Mouse (Mus musculus) midbrain, embryonic 12.5 days (tissue): ENCODE results near the gene Prr29. TPM values are rescaled to one million over a fixed set of nuclear protein-coding genes. Genes with fewer than 3 reads are reported as not detected.
A peak's percentile ranks its signal among the peaks of the same experiment; 100 is the strongest.
"Not testable (repeated sequence)": the region's sequence is repeated elsewhere in the genome, so short reads cannot be mapped to it uniquely, and the experiment has no call there.

Experiments used
- ATAC-seq: fragments of 200-750 bp; cut with Nextera tagmentation; 2 replicates; pipeline ENCODE4 v1.8.0; 2017; ENCODE audit warnings: low read depth, moderate TSS enrichment, moderate library complexity; ENCODE audit not compliant: low FRiP score
- H3K27ac ChIP-seq: fragments of 300-500 bp; sonication (generic); replicated peaks from 2 replicates; pipeline ENCODE4 v1.5.1; 2016; ENCODE audit warnings: mild to moderate bottlenecking
- H3K27me3 ChIP-seq: fragments of 300-500 bp; sonication (generic); 2 replicates; pipeline ENCODE4 v1.6.1; 2016; ENCODE audit warnings: mild to moderate bottlenecking
- H3K36me3 ChIP-seq: fragments of 300-500 bp; sonication (generic); 2 replicates; pipeline ENCODE4 v1.6.1; 2016
- H3K4me1 ChIP-seq: fragments of 300-500 bp; sonication (generic); 2 replicates; pipeline ENCODE4 v1.6.1; 2016
- H3K4me2 ChIP-seq: fragments of 300-500 bp; sonication (generic); replicated peaks from 2 replicates; pipeline ENCODE4 v1.6.1; 2016; ENCODE audit warnings: mild to moderate bottlenecking, moderate library complexity
- H3K4me3 ChIP-seq: fragments of 300-500 bp; sonication (generic); 2 replicates; pipeline ENCODE4 v1.5.1; 2016; ENCODE audit warnings: mild to moderate bottlenecking
- H3K9ac ChIP-seq: fragments of 300-500 bp; sonication (generic); replicated peaks from 2 replicates; pipeline ENCODE4 v1.6.1; 2016; ENCODE audit warnings: mild to moderate bottlenecking, moderate library complexity
- H3K9me3 ChIP-seq: fragments of 300-500 bp; sonication (generic); 2 replicates; pipeline ENCODE4 v1.6.1; 2016; ENCODE audit warnings: mild to moderate bottlenecking
- WGBS: fragments of 180-500 bp; shearing (Covaris S2); methylation state at CpG from one replicate; pipeline ENCODE4 v1.1.7; 2016; 5-methylcytosine and 5-hydroxymethylcytosine counted together
- polyA plus RNA-seq: library from polyadenylated mRNA; unstranded; fragments of >200 nt; fragmentation: Nextera tagmentation; extraction: Ambion mirVana; gene quantifications from 2 replicates; pipeline ENCODE4 v1.2.1, GENCODE M21; 2016

Prr29 gene
- polyA plus RNA-seq, 1 experiment from 2014 or later = not detected

DNA sequence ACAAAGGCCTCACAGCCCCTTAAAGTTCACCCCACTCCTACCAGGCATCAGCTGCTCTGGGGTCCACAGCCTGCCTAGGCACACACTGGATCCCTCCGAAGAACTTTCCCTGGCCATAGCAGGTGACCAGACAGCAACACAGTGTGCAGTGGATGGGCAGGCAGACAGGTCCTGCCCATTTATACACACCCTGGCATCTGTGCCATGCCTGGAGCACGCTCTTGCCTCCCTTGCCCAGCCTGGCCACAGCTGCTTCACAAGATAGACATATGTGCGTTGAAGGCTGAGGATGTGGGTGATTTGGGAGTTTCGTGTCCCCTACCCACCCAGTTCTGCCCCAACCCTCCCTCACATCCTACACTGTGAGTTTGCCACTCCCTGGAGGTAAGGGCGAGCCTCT, 27.2 kb upstream of the Prr29 start:
- no peak overlapping the region for H3K4me2 ChIP-seq
- H3K36me3 ChIP-seq = no peaks in the 10 kb centered on the region
- WGBS = 63% methylated on average over 5 of the region's 5 CpGs
- H3K27me3 ChIP-seq = no peaks in the 10 kb centered on the region
- H3K9me3 ChIP-seq = no peaks in the 10 kb centered on the region; the same call in 1 of the 2 replicates
- ATAC-seq = no peak
- no peak overlapping the region for H3K27ac ChIP-seq
- H3K4me3 ChIP-seq = no peak overlapping the region
- peaks cover 8% of the 10 kb centered on the region for H3K4me1 ChIP-seq
- H3K9ac ChIP-seq = no peak overlapping the region

DNA sequence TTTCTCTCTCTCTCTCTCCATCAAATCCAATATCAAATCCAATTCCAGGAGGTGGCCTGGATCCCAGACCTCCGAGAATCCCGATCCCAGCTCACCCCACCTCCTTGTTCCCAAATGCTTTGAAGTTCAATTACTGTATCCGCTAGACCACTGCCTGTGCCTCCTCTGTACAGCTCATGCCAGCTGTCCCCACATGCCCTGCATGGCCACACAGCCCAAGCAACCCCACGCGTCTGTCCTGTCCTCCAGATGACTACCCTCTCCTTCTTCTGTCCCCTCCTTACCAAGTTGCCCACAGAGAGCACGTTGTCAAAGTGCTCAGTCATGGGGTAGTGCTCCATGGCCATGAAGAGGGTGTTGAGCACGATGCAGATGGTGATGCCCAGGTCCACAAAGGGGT, 26.4 kb upstream of the Prr29 start:
- no peak overlapping the region for H3K27ac ChIP-seq
- H3K36me3 ChIP-seq = no peaks in the 10 kb centered on the region
- WGBS = 82% methylated on average over 7 of the region's 7 CpGs
- ATAC-seq = no peak
- H3K9ac ChIP-seq = no peak overlapping the region
- no peak overlapping the region for H3K4me3 ChIP-seq
- no peak overlapping the region for H3K4me2 ChIP-seq
- peaks cover 8% of the 10 kb centered on the region for H3K4me1 ChIP-seq
- peaks cover 4% of the 10 kb centered on the region for H3K27me3 ChIP-seq
- no peaks in the 10 kb centered on the region; the same call in 1 of the 2 replicates for H3K9me3 ChIP-seq

DNA sequence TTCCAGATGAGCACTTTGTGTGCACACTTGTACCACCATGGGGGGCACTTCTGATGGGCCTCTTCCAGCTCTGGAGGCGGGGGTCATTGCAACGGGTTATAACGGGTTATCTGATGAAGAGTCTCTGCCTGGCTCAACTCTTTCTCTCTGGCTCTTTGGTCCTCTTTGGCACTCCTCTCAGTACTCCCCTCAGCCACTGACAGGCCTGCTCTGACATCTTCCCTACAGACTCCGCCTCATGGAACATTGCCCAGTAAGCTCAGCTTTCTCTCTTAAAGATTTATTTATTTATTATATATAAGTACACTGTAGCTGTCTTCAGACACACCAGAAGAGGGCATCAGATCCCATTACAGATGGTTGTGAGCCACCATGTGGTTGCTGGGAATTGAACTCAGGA, 25.9 kb upstream of the Prr29 start:
- not testable (repeated sequence) for H3K4me3 ChIP-seq, H3K4me2 ChIP-seq, ATAC-seq, H3K4me1 ChIP-seq, H3K36me3 ChIP-seq, H3K27ac ChIP-seq, H3K9me3 ChIP-seq, H3K27me3 ChIP-seq, H3K9ac ChIP-seq
- 98% methylated on average over 4 of the region's 4 CpGs for WGBS

DNA sequence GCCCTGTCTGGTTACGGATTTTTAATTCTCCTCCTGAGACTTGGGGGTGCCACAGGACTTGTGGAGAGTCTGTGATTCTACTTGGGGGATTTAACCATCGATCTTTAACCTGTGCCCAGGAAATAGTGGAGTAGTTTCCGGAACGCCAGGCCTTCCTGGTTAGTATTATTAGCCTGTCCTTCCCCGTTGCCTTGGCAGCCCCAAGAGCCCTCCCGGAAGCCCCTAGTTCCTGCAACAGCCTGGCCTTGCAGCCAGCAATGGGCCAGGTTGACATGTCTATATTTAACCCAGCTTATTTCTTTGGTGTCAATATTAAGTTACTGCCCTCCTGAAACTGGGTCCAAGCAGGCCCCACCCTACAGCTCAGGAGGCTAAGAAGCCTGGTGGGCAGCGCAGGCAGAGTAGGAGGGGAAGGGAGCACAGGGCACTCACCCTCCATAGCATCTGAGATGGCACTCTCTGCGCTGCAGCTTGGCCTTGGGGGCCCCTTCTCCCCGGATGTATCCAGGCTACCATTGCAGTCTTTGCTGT, 24.2 kb upstream of the Prr29 start:
- Histone ChIP-seq H3K4me2 (no peak overlapping the region), H3K9me3 (no peaks in the 10 kb centered on the region; the same call in 1 of the 2 replicates), H3K27ac (no peak overlapping the region), H3K27me3 (peaks cover 8% of the 10 kb centered on the region), H3K4me3 (no peak overlapping the region), H3K4me1 (peaks cover 18% of the 10 kb centered on the region), H3K36me3 (no peaks in the 10 kb centered on the region), H3K9ac (no peak overlapping the region)
- WGBS = 86% methylated on average over 9 of the region's 9 CpGs
- ATAC-seq = no peak

DNA sequence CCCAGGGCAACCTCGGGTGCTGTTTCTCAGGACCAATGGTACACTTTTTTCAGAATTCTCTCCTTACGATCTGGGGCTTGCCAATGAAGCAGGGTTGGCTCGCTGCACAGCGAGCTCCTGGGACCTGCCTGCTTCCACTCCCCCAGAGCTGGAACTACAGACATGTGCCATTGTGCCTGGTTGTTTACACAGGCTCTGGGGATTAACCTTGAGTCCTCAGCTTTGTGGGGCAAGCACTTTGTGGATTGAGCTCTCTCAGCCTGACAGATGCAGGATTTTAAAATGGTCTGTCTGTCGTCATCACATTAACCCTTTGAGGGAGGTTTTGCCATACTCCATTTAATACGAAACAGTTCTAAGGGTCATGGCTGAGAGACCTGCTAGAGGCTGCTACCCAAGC, 20.4 kb upstream of the Prr29 start:
- no peaks in the 10 kb centered on the region for H3K36me3 ChIP-seq
- ATAC-seq = no peak

DNA sequence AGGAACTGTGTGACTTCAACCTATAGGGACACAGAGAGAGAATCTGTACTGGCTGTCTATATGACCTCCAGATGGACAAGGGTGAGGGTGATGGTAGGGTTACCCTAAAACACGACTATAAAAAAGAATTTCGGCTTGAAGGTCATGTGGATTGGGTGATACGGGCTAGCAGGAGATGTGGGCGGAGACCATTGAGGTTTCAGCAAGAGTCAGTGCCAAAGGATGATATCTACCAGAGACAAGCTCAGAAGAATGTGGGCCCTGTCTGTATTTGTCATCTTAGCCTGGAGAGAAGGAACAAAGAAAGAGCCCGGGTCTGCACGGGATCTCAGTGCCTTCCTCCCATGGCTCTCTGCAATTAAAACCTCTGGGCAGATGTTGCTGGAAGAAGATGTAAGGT, 15.5 kb upstream of the Prr29 start:
- Histone ChIP-seq H3K4me3 (no peak overlapping the region), H3K27me3 (no peaks in the 10 kb centered on the region), H3K27ac (no peak overlapping the region), H3K9me3 (no peaks in the 10 kb centered on the region), H3K4me1 (peaks cover 5% of the 10 kb centered on the region; the same call in 1 of the 2 replicates), H3K9ac (no peak overlapping the region), H3K4me2 (no peak overlapping the region), H3K36me3 (no peaks in the 10 kb centered on the region)
- 89% methylated on average over 6 of the region's 6 CpGs for WGBS
- ATAC-seq = no peak

More for the DNA sequence above, 20.4 kb upstream of the Prr29 start:
- Histone ChIP-seq H3K27ac (peak overlapping the region; percentile 50; the same call in 1 of the 2 replicates), H3K27me3 (peaks cover 8% of the 10 kb centered on the region), H3K9me3 (no peaks in the 10 kb centered on the region), H3K4me3 (no peak overlapping the region), H3K4me2 (0 out of 2 replicates have a peak overlapping the region, but pooled peaks have one; percentile 2), H3K9ac (0 out of 2 replicates have a peak overlapping the region, but pooled peaks have one; percentile 11), H3K4me1 (peaks cover 13% of the 10 kb centered on the region; the same call in 1 of the 2 replicates)
- 29% methylated on average over 6 of the region's 6 CpGs for WGBS

DNA sequence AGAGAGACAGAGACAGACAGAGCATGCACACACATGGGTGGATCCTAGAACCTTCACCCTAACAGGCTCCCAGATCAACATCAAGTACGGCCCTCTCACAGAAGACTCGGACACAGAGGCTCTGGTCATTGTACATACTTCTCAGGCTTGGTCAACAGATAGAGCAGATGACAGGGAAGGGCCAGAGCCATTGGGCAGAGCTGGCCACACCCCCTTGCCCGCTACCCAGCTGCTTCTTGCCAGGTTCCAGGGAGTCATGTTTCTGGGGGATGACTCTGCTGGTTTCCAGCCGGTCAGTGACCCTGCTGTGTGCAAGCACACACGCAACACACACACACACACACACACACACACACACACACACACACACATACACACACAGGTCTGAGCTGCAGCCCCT, 14.4 kb upstream of the Prr29 start:
- no peaks in the 10 kb centered on the region for H3K36me3 ChIP-seq
- H3K9me3 ChIP-seq = no peaks in the 10 kb centered on the region
- H3K27ac ChIP-seq = no peak overlapping the region
- WGBS = 60% methylated on average over 5 of the region's 5 CpGs
- no peak overlapping the region for H3K9ac ChIP-seq
- H3K27me3 ChIP-seq = no peaks in the 10 kb centered on the region
- no peak overlapping the region for H3K4me3 ChIP-seq
- no peaks in the 10 kb centered on the region for H3K4me1 ChIP-seq
- no peak overlapping the region for H3K4me2 ChIP-seq
- no peak for ATAC-seq

DNA sequence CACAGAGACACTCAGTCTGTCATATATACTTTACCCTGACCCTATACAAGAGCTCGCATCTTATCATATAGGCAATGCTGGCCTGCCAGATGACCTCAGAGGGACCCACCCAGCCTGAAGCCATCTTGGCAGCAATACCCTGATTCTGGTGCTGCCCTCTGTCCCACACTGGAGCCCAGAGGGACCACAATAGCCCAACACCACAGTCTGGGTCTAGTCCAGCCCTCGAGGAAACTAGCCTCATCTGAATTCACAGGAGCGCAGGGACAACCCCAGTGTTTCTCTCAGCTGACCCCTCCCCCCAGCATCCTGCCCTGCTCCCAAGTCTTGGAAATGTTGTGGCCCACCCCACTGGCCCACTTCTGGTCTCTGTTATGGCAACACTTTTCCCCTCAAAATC, 14.0 kb upstream of the Prr29 start:
- Histone ChIP-seq H3K9me3 (no peaks in the 10 kb centered on the region), H3K4me2 (no peak overlapping the region), H3K9ac (no peak overlapping the region), H3K4me3 (no peak overlapping the region), H3K27ac (no peak overlapping the region), H3K4me1 (no peaks in the 10 kb centered on the region), H3K36me3 (no peaks in the 10 kb centered on the region), H3K27me3 (no peaks in the 10 kb centered on the region)
- no peak for ATAC-seq
- WGBS = 69% methylated on average over 3 of the region's 3 CpGs

DNA sequence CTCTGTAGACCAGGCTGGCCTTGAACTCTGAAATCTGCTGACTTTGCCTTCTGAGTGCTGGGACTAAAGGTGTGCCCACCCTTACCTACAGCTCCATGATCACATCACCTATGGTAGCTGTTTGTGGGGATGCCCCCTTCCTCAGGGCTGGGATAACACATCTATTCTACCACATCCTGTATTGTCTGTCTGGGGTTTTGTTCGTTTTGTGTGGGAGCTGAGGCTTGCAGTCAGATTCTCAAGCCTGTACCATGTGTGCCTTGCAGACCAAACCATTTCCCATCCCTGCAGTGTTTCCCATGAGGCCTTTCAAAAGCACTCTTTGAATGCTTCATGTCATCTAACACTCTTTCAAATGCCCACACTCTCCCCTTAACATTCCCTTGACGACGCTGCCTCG, 13.3 kb upstream of the Prr29 start:
- Histone ChIP-seq H3K36me3 (no peaks in the 10 kb centered on the region), H3K4me3 (no peak overlapping the region), H3K4me2 (no peak overlapping the region), H3K9me3 (no peaks in the 10 kb centered on the region), H3K27me3 (no peaks in the 10 kb centered on the region), H3K9ac (no peak overlapping the region), H3K27ac (no peak overlapping the region), H3K4me1 (no peaks in the 10 kb centered on the region)
- ATAC-seq = no peak
- WGBS = 85% methylated on average over 4 of the region's 4 CpGs

DNA sequence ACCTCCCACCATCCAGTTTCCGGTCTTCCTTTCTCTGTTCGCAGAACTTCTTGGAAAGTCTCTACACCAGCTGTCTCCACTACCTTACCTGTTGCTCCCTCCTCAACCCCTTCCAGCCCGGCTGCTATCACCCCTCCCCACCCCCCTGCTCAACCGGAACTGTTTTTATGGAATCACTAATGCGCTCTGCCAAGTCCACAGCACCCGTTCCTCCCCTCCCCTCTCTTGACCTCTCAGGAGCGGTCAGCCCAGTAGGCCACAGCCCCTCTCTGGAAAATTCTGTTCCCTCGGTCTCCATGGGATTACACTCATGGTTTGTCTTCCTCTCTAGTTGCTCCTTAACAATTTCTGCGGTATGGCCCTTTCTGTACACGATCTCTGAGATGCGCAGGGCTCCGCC, 12.1 kb upstream of the Prr29 start, which contains the start of gene Scn4a:
Scn4a (minus strand) TSS at position 101 of the 400 bp plus-strand sequence.
- 90% methylated on average over 12 of the region's 12 CpGs for WGBS
- H3K4me2 ChIP-seq = no peak within 1 kb of the TSS
- no peaks in the 10 kb centered on the region for H3K4me1 ChIP-seq
- H3K9me3 ChIP-seq = no peaks in the 10 kb centered on the region
- no peaks in the 10 kb centered on the region for H3K27me3 ChIP-seq
- ATAC-seq = no peak
- no peak within 1 kb of the TSS for H3K4me3 ChIP-seq
- H3K27ac ChIP-seq = no peak within 1 kb of the TSS
- no peaks in the 10 kb centered on the region for H3K36me3 ChIP-seq
- H3K9ac ChIP-seq = no peak within 1 kb of the TSS

DNA sequence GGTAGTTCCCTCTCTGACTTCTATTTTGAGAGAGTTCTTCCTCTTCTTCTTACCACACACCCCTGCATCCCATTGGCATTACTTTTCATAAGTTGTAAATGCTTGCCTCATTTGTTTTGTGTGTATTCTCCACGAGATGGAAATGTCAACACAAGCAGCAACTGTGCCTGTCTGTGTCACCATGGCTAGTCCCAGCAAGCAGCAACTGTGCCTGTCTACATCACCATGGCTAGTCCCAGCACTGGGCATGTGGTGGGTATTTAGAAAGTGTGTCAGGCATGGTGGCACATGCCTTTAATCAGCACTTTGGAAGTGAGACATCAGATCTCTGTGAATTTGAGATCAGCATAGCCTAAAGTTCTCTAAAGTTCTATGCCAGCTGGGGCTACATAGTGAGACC, 11.1 kb upstream of the Prr29 start:
- Histone ChIP-seq H3K4me1 (no peaks in the 10 kb centered on the region), H3K36me3 (no peaks in the 10 kb centered on the region), H3K4me3 (no peak overlapping the region), H3K9ac (no peak overlapping the region), H3K27me3 (no peaks in the 10 kb centered on the region), H3K4me2 (no peak overlapping the region), H3K9me3 (no peaks in the 10 kb centered on the region), H3K27ac (no peak overlapping the region)
- 76% methylated on average over 1 of the region's 1 CpGs for WGBS
- no peak for ATAC-seq

DNA sequence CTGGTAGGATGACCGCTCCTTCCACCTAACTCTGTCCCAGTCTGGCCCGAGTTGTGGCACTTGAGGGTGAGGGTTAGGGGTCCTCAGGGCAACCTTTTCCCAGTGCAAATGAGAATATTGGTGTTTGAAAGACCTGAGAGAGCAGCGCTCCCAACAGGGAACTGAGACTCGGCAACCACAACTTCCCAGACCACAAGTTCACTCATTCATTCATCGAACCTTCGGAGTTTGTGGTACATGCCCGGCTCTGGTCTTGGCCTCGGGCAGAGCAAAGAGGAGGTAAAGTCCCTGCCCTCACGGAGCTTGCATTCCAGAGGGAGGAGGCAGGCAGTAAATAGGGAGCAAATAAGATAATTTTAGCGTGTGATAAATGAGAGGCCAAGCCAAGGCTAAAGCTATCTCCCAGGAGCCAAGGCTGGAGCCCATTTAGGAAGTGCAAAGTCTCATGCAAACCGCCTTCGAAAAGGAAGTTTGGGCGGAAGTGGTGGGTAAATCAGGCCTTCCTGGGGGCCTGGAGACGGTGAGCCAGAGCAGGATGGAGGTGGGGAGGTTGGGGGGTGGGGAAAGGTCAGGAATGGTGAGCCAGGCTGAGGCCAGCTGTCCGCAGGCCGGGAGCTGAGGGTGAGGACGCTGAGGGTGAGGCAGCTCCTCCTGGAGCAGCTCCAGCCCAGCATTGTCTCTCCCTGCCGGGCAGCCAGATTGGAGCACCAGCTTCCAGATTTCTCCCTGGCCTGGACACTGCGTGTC, 9.7 kb upstream of the Prr29 start:
- ATAC-seq = no peak
- Histone ChIP-seq H3K36me3 (no peaks in the 10 kb centered on the region), H3K27ac (no peak overlapping the region), H3K9ac (no peak overlapping the region), H3K9me3 (no peaks in the 10 kb centered on the region), H3K27me3 (no peaks in the 10 kb centered on the region), H3K4me1 (no peaks in the 10 kb centered on the region), H3K4me2 (no peak overlapping the region), H3K4me3 (no peak overlapping the region)
- 79% methylated on average over 19 of the region's 19 CpGs for WGBS
